Mouse (Mus musculus) thymus, adult 2 months (tissue): Measurements from ENCODE around the gene 2010111I01Rik.

Experiments used
- CTCF ChIP-seq: fragments of 200-500 bp; IDR thresholded peaks from 2 replicates; pipeline ENCODE4 v1.5.1; 2012; ENCODE audit warnings: mild to moderate bottlenecking, control low read depth, low read length, moderate library complexity, borderline replicate concordance; ENCODE audit not compliant: control insufficient read depth, poor library complexity, insufficient read depth; ENCODE audit errors: extremely low read depth
- POLR2A ChIP-seq: fragments of 200-500 bp; IDR thresholded peaks from 2 replicates; pipeline ENCODE4 v1.6.1; 2012; ENCODE audit warnings: mild to moderate bottlenecking, low read length, control low read depth, moderate library complexity; ENCODE audit not compliant: control insufficient read depth, poor library complexity, insufficient read depth; ENCODE audit errors: extremely low read depth

GRCm38 (mm10) chr13:62940721-62941120 is 24.0 kb upstream of the 2010111I01Rik start:
- no peak for TF ChIP-seq POLR2A
- no peak for TF ChIP-seq CTCF
